Mouse (Mus musculus) right cerebral cortex, adult 2 months (tissue): ENCODE data around the gene 4930404N11Rik.

Experiments used
- DNase-seq, 2 experiments: peaks; one replicate each; pipeline ENCODE4 v3.0.0; 2021 to 2022; ENCODE audit warnings: low spot score in 2 of 2

4930404N11Rik gene

GRCm38 (mm10) chr10:81354738-81355477 lies 10.7 kb downstream of the 4930404N11Rik start:
- DNase-seq, result no peak

DNA sequence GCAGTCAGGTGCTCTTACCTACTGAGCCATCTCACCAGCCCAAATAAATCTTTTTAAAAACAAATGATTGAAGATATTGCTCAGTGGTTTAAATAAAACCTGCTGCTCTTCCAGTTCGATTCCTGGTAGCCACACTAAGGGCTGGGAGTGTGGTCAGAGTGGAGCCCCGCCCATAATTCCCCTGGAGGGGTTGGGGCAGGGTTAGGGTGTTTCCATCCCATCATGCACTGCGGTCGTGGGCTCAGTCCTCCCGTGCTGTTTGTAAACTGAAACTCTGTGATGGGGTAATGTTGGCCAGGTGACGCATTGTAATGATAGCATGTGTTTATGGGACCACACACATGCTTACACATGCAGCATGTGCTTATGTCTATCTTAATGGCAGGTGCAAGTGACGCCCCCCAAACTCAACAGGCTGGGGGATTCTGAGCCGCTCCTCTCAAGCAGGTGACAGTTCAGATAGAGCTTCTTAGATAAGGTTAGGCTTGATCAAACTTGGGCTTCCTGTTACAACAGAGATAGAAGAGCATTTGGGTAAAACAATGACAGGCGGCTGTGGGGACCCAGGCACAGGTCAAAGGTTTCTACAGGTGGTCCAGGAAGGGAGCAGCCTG lies 13.8 kb downstream of the 4930404N11Rik start:
- DNase-seq, result no peak

GRCm38 (mm10) chr10:81350351-81351063 lies 15.1 kb downstream of the 4930404N11Rik start, which contains the start of gene Hmg20b:
Hmg20b (minus strand) TSS chr10:81350480.
- peak; percentile 99 to 100 for DNase-seq

- DNase-seq, result no peak
Measured at GRCm38 (mm10) chr10:81349961-81350350, 15.7 kb downstream of the 4930404N11Rik start.

DNA sequence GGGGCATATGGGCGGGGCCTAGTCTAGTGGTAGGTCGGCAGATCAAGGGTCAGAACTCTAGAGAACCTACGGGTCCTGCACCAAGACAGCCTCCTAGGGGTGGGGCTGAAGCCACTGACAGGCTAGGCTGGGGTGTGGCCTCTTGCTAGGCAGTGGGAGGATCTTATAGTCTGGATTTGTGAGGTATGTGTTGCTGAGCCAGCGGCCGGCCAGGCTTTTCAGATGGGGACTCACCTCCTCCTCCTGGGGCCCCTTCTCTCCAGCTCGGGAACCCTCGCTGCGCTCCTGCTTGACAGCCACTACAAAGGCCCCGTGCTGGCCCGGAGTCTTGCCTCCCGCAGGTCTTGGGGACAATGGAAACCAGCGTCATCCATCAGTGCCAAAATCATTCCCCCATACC lies 16.5 kb downstream of the 4930404N11Rik start:
- no peak for DNase-seq

DNA sequence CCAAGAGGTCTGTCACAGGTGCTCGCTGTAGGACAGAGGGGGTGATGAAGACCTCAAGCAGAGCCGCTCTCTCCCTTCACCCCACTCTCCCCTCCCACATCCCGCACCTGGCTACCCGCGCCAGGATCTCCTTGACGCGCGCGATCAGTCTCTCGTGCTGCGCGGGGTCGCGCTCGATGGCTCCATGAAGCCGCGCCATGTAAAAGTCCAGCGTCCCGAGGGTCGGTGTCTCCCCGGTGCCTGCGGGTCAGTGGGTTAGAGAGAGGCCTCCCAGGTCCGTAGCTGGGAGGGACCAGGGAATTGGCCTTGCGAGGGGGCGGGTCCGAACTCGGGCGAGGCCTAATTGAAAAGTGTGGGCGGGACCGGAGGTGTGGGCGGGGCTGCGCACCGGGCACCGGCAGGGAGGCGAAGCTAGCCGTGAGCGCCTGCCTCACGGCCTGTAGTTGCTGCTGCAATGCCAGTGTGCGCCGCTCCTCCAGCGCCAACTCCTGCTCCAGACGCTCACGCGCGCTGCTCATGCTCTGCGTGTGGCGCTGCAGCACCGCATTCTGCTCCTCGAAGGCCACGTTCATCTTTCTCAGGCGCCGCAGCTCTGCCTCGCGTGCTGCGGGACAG lies 19.1 kb downstream of the 4930404N11Rik start:
- peak; percentile 65 to 68 for DNase-seq

DNA sequence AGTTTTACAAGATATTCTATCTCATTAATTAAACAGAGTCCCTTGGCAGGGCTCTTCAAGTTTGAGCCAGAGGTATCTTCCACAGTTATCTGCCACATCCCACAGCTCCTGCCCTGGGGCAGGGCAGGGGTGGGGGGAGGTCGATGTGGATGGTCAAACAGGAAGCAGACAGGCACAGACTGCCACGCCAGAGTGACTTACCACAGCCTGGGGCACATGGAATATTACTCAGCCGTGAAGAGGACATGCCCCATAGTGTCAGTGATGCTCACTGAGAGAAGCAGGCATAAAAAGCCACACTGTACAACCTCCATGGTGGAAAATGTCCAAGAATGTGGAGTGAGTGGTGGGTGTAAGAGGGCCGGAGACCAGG lies 20.5 kb downstream of the 4930404N11Rik start:
- DNase-seq, result no peak

DNA sequence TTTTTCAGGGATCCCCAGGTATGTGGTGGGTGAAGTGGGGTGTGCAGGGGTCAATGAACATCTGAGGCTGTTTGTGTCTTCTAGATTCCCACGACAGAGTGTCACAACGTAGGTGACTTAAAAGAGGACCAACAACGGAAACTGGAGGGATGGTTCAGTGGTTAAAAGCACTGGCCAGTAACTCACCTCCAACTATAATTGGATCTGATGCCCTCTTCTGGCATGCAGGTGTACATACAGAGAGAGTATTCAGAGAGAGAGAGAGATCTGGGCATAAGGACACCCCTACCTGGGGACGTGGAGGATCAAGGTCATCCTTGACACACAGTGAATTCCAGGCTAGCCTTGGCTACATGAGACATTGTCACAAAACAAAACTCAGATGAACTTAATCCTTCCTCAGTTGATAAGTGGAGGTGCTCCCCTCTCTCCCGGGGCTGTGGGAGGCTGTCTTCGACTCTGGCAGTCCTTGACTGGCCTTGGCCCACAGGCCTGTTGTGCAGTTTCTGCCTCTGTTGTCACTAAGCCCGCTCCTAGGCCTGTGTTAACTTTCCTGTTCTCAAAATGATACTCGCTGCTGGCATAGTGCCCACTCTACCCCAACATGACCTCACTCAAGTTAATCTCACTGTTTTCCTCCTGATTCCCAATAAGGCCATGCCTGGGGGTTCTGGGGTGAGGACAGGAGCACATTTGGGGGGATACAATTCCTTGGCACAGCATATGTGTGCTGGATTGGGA lies 21.0 kb downstream of the 4930404N11Rik start:
- DNase-seq, result no peak

DNA sequence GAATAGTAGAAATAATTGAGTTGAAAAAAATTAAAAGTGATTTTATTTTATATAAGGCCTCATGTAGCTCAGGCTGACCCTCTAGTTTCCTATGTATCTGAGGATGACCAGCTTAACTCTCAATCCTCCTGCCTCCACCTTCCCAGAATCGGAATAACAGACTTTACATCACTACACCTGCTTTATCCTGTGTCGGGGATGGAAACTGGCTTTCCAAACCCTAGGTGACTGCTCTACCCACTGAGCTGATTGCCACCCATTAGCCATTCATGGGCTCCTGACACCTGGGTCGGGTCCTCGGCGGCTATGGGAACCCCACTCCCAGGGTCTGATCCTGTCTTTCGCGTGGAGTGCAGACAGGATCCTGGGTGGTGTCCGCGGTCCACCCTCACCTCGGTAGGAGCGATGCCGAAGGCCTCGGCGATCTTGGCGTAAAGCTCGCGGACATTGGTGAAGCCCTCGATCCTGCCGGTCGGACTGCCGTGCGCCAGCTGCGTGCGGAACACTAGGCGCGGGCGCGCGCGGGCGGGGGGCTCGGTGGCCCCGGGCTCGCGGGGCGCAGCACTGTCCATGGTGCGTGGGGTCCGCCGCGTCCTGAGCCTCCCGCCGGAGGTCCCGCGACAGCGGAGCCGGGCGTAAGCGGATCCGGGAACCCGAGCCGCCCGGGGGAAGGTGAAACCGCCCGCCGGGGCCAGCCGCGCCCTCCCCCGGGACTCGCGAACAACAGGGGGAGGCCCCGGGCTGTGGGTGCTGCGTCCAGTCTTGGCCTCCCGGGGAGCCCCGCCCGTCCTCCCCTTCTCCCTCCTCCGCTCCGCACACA lies 22.7 kb downstream of the 4930404N11Rik start, which contains the start of gene Gipc3:
Gene Gipc3 (minus strand): TSS at position 581 of the 820 bp plus-strand sequence.
- DNase-seq, result no peak

GRCm38 (mm10) chr10:81341333-81341949 lies 24.2 kb downstream of the 4930404N11Rik start:
- peak; percentile 55 to 66 for DNase-seq

DNA sequence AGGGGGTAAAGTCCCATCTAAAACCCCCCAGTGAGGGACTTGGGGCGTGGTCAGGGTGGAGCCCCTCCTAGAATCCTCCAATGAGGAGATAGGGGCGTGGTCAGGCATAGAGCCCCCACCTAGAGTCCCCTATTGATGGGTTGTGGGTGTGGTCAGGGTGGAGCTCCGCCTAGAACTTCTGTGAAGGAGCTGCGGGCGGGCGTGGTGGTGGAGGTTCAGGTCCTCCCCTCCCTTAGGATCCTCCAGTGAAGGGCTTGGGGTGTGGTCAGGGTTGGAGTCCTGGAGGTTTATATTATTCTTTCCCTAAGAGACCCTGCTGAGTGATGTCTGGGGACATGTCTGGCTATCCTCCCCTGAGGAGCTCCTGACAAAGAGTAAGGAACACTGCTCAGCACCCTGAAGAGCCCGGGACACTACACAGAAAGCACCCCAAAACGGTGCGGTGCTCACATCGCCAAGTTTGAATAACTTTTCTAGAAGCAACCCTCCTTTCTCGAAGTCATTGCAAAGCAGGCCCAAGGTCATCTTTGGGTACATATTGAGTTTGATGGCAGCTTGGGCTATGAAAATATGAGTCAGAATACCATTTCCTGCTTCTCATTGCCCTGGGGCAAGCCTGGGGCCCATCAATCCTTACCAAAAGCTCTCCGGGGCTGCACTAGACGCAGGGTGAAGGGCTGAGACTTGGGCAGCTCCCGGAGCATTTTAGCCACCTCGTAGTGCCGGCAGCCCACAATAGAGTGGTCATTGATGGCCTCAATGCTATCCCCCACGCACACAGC lies 24.9 kb downstream of the 4930404N11Rik start:
- DNase-seq, result no peak

DNA sequence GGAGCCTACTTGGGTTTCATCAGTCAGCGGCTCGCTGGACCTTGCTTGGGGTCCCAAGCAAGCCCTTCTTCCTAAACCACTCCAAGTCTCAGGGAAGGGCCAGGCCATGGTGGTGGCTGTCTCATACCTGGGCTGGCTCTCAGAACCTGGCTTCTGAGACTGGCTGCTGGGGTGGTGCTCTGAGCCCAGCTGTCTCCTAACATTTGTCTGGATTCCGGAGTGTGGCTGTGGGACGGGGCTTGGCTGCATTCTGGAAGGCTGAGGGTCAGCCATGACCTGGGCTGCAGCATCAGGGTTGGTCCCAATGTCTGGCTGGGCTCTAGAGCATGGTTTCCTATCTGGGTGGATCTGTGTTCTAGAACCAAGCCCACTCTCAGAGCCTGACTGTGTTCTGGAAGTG lies 29.1 kb downstream of the 4930404N11Rik start:
- DNase-seq, result no peak

GRCm38 (mm10) chr10:81335393-81336340 lies 29.9 kb downstream of the 4930404N11Rik start:
- no peak for DNase-seq

DNA sequence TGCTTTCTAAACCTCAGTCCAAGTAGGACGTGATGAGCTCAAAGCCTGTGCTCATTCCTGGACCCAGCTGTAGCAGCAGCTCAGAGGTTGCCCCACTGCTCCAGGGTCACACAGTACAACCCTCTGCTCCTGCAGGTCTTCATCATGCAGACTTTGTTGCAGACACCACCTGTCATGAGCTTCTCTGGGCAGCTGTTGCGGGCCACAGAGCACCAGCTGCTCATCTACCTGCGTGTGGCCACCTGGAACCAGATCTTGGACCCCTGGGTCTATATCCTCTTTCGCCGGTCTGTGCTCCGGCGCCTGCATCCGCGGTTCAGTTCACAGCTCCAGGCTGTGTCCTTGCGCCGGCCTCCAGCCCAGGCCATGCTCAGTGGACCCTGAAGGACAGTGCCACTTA lies 31.3 kb downstream of the 4930404N11Rik start:
- no peak for DNase-seq

DNA sequence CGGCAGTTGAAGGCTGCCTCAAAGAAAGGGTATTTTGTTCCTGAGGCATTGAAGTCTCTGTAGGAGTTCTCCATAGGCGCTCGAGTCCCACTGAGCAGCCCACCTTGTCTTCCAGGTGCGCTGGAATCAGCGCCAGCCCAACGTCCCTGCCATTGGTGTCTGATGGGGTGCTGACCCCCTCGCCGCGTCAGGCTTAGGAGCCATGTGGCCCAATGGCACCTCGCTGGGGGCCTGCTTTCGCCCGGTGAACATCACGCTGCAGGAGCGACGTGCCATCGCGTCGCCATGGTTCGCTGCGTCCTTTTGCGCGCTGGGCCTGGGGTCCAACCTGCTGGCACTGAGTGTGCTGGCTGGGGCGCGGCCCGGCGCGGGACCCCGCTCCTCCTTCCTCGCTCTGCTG lies 33.3 kb downstream of the 4930404N11Rik start:
- DNase-seq, result no peak

DNA sequence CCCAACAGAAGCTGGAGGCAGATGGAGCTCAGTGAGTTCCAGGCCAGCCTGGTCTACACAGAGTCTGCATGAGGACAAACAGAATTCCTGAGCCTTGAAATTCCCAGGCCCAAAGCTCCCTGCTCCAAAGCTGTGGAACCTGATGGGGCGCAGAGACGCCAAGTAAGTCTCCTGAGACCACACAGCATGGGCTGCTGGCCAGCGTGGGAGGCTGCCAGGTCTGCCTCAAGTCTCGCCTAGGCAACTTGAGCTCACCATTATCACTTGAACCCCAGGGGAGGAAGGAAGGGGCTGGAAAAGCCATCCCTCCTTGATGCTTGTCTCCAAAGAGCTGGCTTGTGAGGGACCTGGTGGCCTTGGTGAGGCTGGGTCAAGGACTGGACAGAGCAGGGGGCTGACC lies 35.6 kb downstream of the 4930404N11Rik start:
- DNase-seq, result no peak

GRCm38 (mm10) chr10:81329194-81329975 lies 36.2 kb downstream of the 4930404N11Rik start:
- no peak for DNase-seq
